ENCODE assay signal across 17 mouse cellular contexts in genomic region chr16:95262706-95263363, GRCm38 (mm10). TPM values are rescaled to one million over a fixed set of nuclear protein-coding genes. Genes with fewer than 3 reads are reported as not detected.
DNase-seq lines count a peak whose midpoint lies in the region; ATAC-seq lines count a peak whose summit lies in the region.
"Had no signal": no experiment of that assay in that cellular context is flagged by ENCODE, and none has a peak within 500 bp of the region (broad histone marks: within the 10 kb centered on the region; RNA-seq: fewer than 3 reads in every experiment).

No protein-coding gene starts in this region.

- no peak overlapping the region for H3K4me2 ChIP-seq in kidney, embryonic 15.5 days
- H3K4me2 ChIP-seq in intestine, embryonic 15.5 days (replicated peaks) = no peak overlapping the region
- H3K4me2 ChIP-seq: liver, embryonic 15.5 days had no signal

- no peaks in the 10 kb centered on the region for H3K36me3 ChIP-seq in kidney, embryonic 15.5 days
- no peaks in the 10 kb centered on the region for H3K36me3 ChIP-seq in intestine, embryonic 15.5 days
- H3K36me3 ChIP-seq: liver, embryonic 15.5 days; midbrain, embryonic 10.5 days had no signal

- H3K27ac ChIP-seq in kidney, embryonic 15.5 days = no peak overlapping the region
- H3K27ac ChIP-seq in intestine, embryonic 15.5 days = no peak overlapping the region
- H3K27ac ChIP-seq: layer of hippocampus, adult 2 months; liver, embryonic 15.5 days; midbrain, embryonic 10.5 days had no signal

- 81% methylated on average over 15 of the region's 15 CpGs for WGBS in kidney, embryonic 15.5 days
- WGBS in intestine, embryonic 15.5 days = 77% methylated on average over 15 of the region's 15 CpGs

- no peak for ATAC-seq in kidney, embryonic 15.5 days (replicated peaks; ENCODE audit: low FRiP score)
- peak; percentile 90 for ATAC-seq in inflammation-experienced regulatory T-cells, adult 6 months
- no peak for ATAC-seq in intestine, embryonic 15.5 days
- no peak for ATAC-seq in monocyte, adult 5-6 weeks (replicated peaks; ENCODE audit: insufficient number of reproducible peaks, low FRiP score, low TSS enrichment, poor library complexity, severe bottlenecking)
- ATAC-seq: forebrain, embryonic 14.5 days; Patski had no signal

- peaks cover 22% of the 10 kb centered on the region for H3K4me1 ChIP-seq in kidney, embryonic 15.5 days
- H3K4me1 ChIP-seq in intestine, embryonic 15.5 days (replicated peaks) = no peaks in the 10 kb centered on the region
- H3K4me1 ChIP-seq: liver, embryonic 15.5 days; midbrain, embryonic 10.5 days had no signal

- peaks cover 8% of the 10 kb centered on the region; the same call in 1 of the 2 replicates for H3K27me3 ChIP-seq in kidney, embryonic 15.5 days
- no peaks in the 10 kb centered on the region for H3K27me3 ChIP-seq in intestine, embryonic 15.5 days (replicated peaks)
- H3K27me3 ChIP-seq: Patski had no signal

- H3K9ac ChIP-seq in kidney, embryonic 15.5 days = no peak overlapping the region
- H3K9ac ChIP-seq in intestine, embryonic 15.5 days = no peak overlapping the region
- H3K9ac ChIP-seq: liver, embryonic 15.5 days had no signal

- H3K9me3 ChIP-seq in kidney, embryonic 15.5 days (replicated peaks) = no peaks in the 10 kb centered on the region
- H3K9me3 ChIP-seq in intestine, embryonic 15.5 days = no peaks in the 10 kb centered on the region
- H3K9me3 ChIP-seq: liver, embryonic 15.5 days; midbrain, embryonic 10.5 days had no signal

- DNase-seq in kidney, adult 9 months = peak; percentile 72
- DNase-seq in T-cell, adult 2 months (ENCODE audit: low spot score) = peak; percentile 83
- peak; percentile 58 for DNase-seq in thymus, postnatal 14 days
- no peak for DNase-seq in urinary bladder, postnatal 4 days (ENCODE audit: low spot score in 2 of 2)
- DNase-seq: adrenal gland, adult 8-10 months; gastrocnemius, postnatal 14 days; kidney, adult 11 months; spleen, adult 18-20 months had no signal

- no peak overlapping the region for H3K4me3 ChIP-seq in kidney, embryonic 15.5 days (replicated peaks)
- H3K4me3 ChIP-seq in intestine, embryonic 15.5 days (replicated peaks) = no peak overlapping the region
- H3K4me3 ChIP-seq: layer of hippocampus, adult 2 months; liver, embryonic 15.5 days; midbrain, embryonic 10.5 days had no signal

RNA-seq across cellular contexts. Expression of gene Kcnj15, which starts 5.5 kb away (rescaled TPM):
- 2.4 and 2.7 TPM in 2 replicates for polyA plus RNA-seq in kidney, embryonic 15.5 days (2015; fragmentation: Nextera tagmentation; extraction: Ambion mirVana)
- polyA plus RNA-seq in inflammation-experienced regulatory T-cells, adult 6 months (2017; shearing (Covaris generic)) = under 1 TPM; 0.19 to 0.86 (median 0.36) TPM
- 0.28 and 0.29 TPM in 2 replicates for polyA plus RNA-seq in intestine, embryonic 15.5 days (2015; fragmentation: Nextera tagmentation; extraction: Ambion mirVana)
- not detected in 3 replicates for total RNA-seq in monocyte, adult 5-6 weeks (2017)

Comparison
In these comparisons a context has a peak if more than half of its experiments do, and no peak if none do; other contexts are left out.
1. DNase-seq: peak in kidney, adult 9 months (single experiment), T-cell, adult 2 months (single experiment) and thymus, postnatal 14 days (single experiment); none in urinary bladder, postnatal 4 days (0 of 2).